Mouse (Mus musculus): ENCODE measurements at regions not wholly inside any gene's neighbourhood (a gene's known extent, or its start where the extent isn't known, plus 50 kb on each side); places are given as distances from the start of the nearest gene placed in this dataset.

- no peak for ATAC-seq (replicated peaks; ENCODE audit: low FRiP score, low read depth)
Observed at GRCm38 (mm10) chr9:117754651-117755050, 124.9 kb upstream of the Rbms3 start.

GRCm38 (mm10) chr9:117753466-117753865 lies 123.8 kb upstream of the Rbms3 start:
- Histone ChIP-seq H3K9ac (ENCODE audit: low read depth, low read length) (no peak overlapping the region), H3K4me2 (ENCODE audit: low read length) (no peak overlapping the region), H3K27ac (no peak overlapping the region), H3K4me1 (replicated peaks; ENCODE audit: insufficient read depth, low read length) (no peaks in the 10 kb centered on the region), H3K4me3 (replicated peaks; ENCODE audit: low read depth, low read length) (no peak overlapping the region), H3K27me3 (ENCODE audit: insufficient read depth, low read length) (no peaks in the 10 kb centered on the region), H3K36me3 (ENCODE audit: insufficient read depth, low read length) (no peaks in the 10 kb centered on the region), H3K9me3 (replicated peaks; ENCODE audit: low read length) (no peaks in the 10 kb centered on the region)
- no peak for DNase-seq (ENCODE audit: low spot score)
- WGBS = 60% methylated on average over 3 of the region's 3 CpGs
- TF ChIP-seq CTCF (IDR thresholded peaks at IDR 0.05; ENCODE audit: low read depth) = no peak
- ATAC-seq (replicated peaks; ENCODE audit: low FRiP score, low read depth) = no peak

More at GRCm38 (mm10) chr9:117754651-117755050, 124.9 kb upstream of the Rbms3 start:
- no peak for TF ChIP-seq CTCF (IDR thresholded peaks at IDR 0.05; ENCODE audit: low read depth)
- Histone ChIP-seq H3K27me3 (ENCODE audit: insufficient read depth, low read length) (no peaks in the 10 kb centered on the region), H3K27ac (no peak overlapping the region), H3K9ac (ENCODE audit: low read depth, low read length) (no peak overlapping the region), H3K4me2 (ENCODE audit: low read length) (no peak overlapping the region), H3K36me3 (ENCODE audit: insufficient read depth, low read length) (no peaks in the 10 kb centered on the region), H3K4me3 (replicated peaks; ENCODE audit: low read depth, low read length) (no peak overlapping the region), H3K9me3 (replicated peaks; ENCODE audit: low read length) (no peaks in the 10 kb centered on the region), H3K4me1 (replicated peaks; ENCODE audit: insufficient read depth, low read length) (no peaks in the 10 kb centered on the region)
- no peak for DNase-seq (ENCODE audit: low spot score)
- WGBS = 87% methylated on average over 6 of the region's 6 CpGs

GRCm38 (mm10) chr9:117744906-117745305 lies 115.2 kb upstream of the Rbms3 start:
- Histone ChIP-seq H3K4me1 (replicated peaks; ENCODE audit: insufficient read depth, low read length) (no peaks in the 10 kb centered on the region), H3K4me3 (replicated peaks; ENCODE audit: low read depth, low read length) (no peak overlapping the region), H3K9ac (ENCODE audit: low read depth, low read length) (no peak overlapping the region), H3K4me2 (ENCODE audit: low read length) (no peak overlapping the region), H3K27ac (no peak overlapping the region), H3K36me3 (ENCODE audit: insufficient read depth, low read length) (no peaks in the 10 kb centered on the region), H3K9me3 (replicated peaks; ENCODE audit: low read length) (no peaks in the 10 kb centered on the region), H3K27me3 (ENCODE audit: insufficient read depth, low read length) (no peaks in the 10 kb centered on the region)
- DNase-seq (ENCODE audit: low spot score) (no peak), ATAC-seq (replicated peaks; ENCODE audit: low FRiP score, low read depth) (no peak)
- no peak for TF ChIP-seq CTCF (IDR thresholded peaks at IDR 0.05; ENCODE audit: low read depth)
- 86% methylated on average over 8 of the region's 8 CpGs for WGBS

DNA sequence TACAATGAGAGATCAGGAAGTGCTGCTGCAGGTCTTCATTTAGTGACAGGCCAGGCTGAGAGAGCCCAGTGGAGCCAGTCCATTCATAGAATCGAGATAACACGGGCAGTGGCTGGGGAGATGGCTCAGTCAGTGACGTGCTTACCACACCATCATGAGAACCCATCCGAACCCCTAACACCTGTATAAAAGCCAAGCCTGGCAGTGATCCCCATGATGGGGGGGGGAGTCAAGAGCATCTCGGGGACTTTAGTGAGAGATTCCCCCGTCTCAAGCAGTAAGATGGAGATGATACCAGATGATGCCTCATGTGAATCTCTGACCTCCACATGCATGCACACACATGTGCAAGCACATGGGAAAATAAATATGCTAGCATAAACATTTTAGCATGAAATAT lies 99.7 kb upstream of the Rbms3 start:
- WGBS = 78% methylated on average over 6 of the region's 6 CpGs
- ATAC-seq (replicated peaks; ENCODE audit: low FRiP score, low read depth) = no peak
- H3K27ac ChIP-seq = no peak overlapping the region
- no peak for DNase-seq (ENCODE audit: low spot score)
- H3K36me3 ChIP-seq (ENCODE audit: insufficient read depth, low read length) = no peaks in the 10 kb centered on the region
- no peaks in the 10 kb centered on the region for H3K4me1 ChIP-seq (replicated peaks; ENCODE audit: insufficient read depth, low read length)
- TF ChIP-seq CTCF (IDR thresholded peaks at IDR 0.05; ENCODE audit: low read depth) = no peak
- no peak overlapping the region for H3K9ac ChIP-seq (ENCODE audit: low read depth, low read length)
- no peaks in the 10 kb centered on the region for H3K27me3 ChIP-seq (ENCODE audit: insufficient read depth, low read length)
- no peak overlapping the region for H3K4me2 ChIP-seq (ENCODE audit: low read length)
- no peaks in the 10 kb centered on the region for H3K9me3 ChIP-seq (replicated peaks; ENCODE audit: low read length)
- H3K4me3 ChIP-seq (replicated peaks; ENCODE audit: low read depth, low read length) = no peak overlapping the region

DNA sequence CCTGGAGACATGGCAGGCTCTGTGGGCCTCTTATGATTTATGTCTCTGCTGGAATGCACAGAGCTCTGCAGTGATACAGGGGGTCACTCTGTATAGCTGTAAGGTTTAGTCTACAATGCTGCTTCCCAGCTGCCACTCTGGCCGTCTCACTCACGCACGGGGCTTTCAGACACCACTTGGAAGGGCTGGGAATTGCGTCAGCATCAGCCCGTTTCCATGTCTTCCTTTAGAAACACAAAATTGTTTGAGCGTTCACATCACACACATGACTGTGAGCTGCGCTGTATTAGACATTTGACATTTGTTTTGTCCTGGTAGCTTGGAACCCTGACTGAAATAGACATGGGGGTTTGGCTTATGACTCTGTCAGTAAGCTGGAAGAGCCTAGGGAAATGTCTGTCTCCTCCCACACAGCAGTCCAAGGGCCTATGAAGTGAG lies 90.5 kb upstream of the Rbms3 start:
- 46% methylated on average over 7 of the region's 7 CpGs for WGBS
- no peaks in the 10 kb centered on the region for H3K4me1 ChIP-seq (replicated peaks; ENCODE audit: insufficient read depth, low read length)
- no peak overlapping the region for H3K4me3 ChIP-seq (replicated peaks; ENCODE audit: low read depth, low read length)
- no peak for TF ChIP-seq CTCF (IDR thresholded peaks at IDR 0.05; ENCODE audit: low read depth)
- DNase-seq (ENCODE audit: low spot score) (peak; percentile 64), ATAC-seq (replicated peaks; ENCODE audit: low FRiP score, low read depth) (no peak)
- no peaks in the 10 kb centered on the region for H3K36me3 ChIP-seq (ENCODE audit: insufficient read depth, low read length)
- no peak overlapping the region for H3K4me2 ChIP-seq (ENCODE audit: low read length)
- no peaks in the 10 kb centered on the region for H3K27me3 ChIP-seq (ENCODE audit: insufficient read depth, low read length)
- no peaks in the 10 kb centered on the region for H3K9me3 ChIP-seq (replicated peaks; ENCODE audit: low read length)
- H3K27ac ChIP-seq = no peak overlapping the region
- H3K9ac ChIP-seq (ENCODE audit: low read depth, low read length) = no peak overlapping the region

DNA sequence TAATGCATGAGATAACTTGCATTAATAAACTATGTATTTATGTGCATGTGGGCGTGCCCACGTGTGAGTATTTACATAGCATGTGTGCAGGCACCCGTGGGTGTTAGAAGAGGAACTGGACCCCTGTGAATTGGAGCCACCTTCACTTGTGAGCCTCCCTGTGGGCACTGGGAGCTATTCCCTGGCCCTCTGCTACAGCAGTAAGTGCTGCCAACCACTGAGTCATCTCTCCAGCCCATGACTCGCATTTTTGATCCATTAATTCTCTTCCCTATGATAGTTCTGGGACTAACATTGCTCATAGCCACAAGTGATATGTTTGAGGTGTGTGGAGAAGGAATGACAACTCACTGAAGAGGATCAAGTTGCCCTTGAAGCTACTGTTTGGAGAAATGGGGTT lies 87.6 kb upstream of the Rbms3 start:
- DNase-seq (ENCODE audit: low spot score) = no peak
- no peak for ATAC-seq (replicated peaks; ENCODE audit: low FRiP score, low read depth)
- TF ChIP-seq CTCF (IDR thresholded peaks at IDR 0.05; ENCODE audit: low read depth) = no peak

GRCm38 (mm10) chr9:117716476-117716875 lies 86.8 kb upstream of the Rbms3 start:
- WGBS = 67% methylated on average over 6 of the region's 6 CpGs
- H3K9ac ChIP-seq (ENCODE audit: low read depth, low read length) = no peak overlapping the region

More for the DNA sequence above, 87.6 kb upstream of the Rbms3 start:
- H3K27ac ChIP-seq = no peak overlapping the region
- no peaks in the 10 kb centered on the region for H3K9me3 ChIP-seq (replicated peaks; ENCODE audit: low read length)
- no peaks in the 10 kb centered on the region for H3K36me3 ChIP-seq (ENCODE audit: insufficient read depth, low read length)
- H3K4me2 ChIP-seq (ENCODE audit: low read length) = no peak overlapping the region
- no peaks in the 10 kb centered on the region for H3K27me3 ChIP-seq (ENCODE audit: insufficient read depth, low read length)
- whole genome bisulfite sequencing = 76% methylated on average over 4 of the region's 4 CpGs
- H3K9ac ChIP-seq (ENCODE audit: low read depth, low read length) = no peak overlapping the region
- H3K4me3 ChIP-seq (replicated peaks; ENCODE audit: low read depth, low read length) = no peak overlapping the region
- no peaks in the 10 kb centered on the region for H3K4me1 ChIP-seq (replicated peaks; ENCODE audit: insufficient read depth, low read length)

More at GRCm38 (mm10) chr9:117716476-117716875, 86.8 kb upstream of the Rbms3 start:
- no peak for ATAC-seq (replicated peaks; ENCODE audit: low FRiP score, low read depth)
- Histone ChIP-seq H3K9me3 (replicated peaks; ENCODE audit: low read length) (no peaks in the 10 kb centered on the region), H3K27me3 (ENCODE audit: insufficient read depth, low read length) (no peaks in the 10 kb centered on the region), H3K27ac (no peak overlapping the region), H3K36me3 (ENCODE audit: insufficient read depth, low read length) (no peaks in the 10 kb centered on the region), H3K4me2 (ENCODE audit: low read length) (no peak overlapping the region), H3K4me1 (replicated peaks; ENCODE audit: insufficient read depth, low read length) (no peaks in the 10 kb centered on the region), H3K4me3 (replicated peaks; ENCODE audit: low read depth, low read length) (no peak overlapping the region)
- DNase-seq (ENCODE audit: low spot score) = no peak
- TF ChIP-seq CTCF (IDR thresholded peaks at IDR 0.05; ENCODE audit: low read depth) = no peak

Data from kidney, postnatal 0 days (tissue).